Mouse (Mus musculus) layer of hippocampus, adult 11-12 months (tissue): ENCODE measurements around the gene Myo1d.

ENCODE experiments used
- DNase-seq: peaks from one replicate; pipeline ENCODE4 v3.0.0; 2022; ENCODE audit warnings: low spot score

Gene Myo1d

GRCm38 (mm10) chr11:80781535-80781934, 1.7 kb upstream of the Myo1d start:
- DNase-seq: no peak

GRCm38 (mm10) chr11:80778916-80779526, 804 bp downstream of the Myo1d start:
- DNase-seq: no peak

- DNase-seq: no peak
Observed at GRCm38 (mm10) chr11:80778157-80778556, 1.7 kb downstream of the Myo1d start.

- DNase-seq: no peak
Observed at GRCm38 (mm10) chr11:80777708-80778107, 2.1 kb downstream of the Myo1d start.

GRCm38 (mm10) chr11:80775535-80775934, 4.3 kb downstream of the Myo1d start:
- DNase-seq: no peak

- no peak for DNase-seq
Observed at GRCm38 (mm10) chr11:80772595-80773210, 7.1 kb downstream of the Myo1d start.

GRCm38 (mm10) chr11:80771596-80772250, 8.1 kb downstream of the Myo1d start:
- no peak for DNase-seq

GRCm38 (mm10) chr11:80771186-80771585, 8.6 kb downstream of the Myo1d start:
- no peak for DNase-seq

GRCm38 (mm10) chr11:80767320-80767617, 12.6 kb downstream of the Myo1d start:
- no peak for DNase-seq

- DNase-seq: no peak
Observed at GRCm38 (mm10) chr11:80766472-80767319, 13.1 kb downstream of the Myo1d start.

GRCm38 (mm10) chr11:80766068-80766467, 13.8 kb downstream of the Myo1d start:
- DNase-seq: no peak

- DNase-seq: no peak
Observed at GRCm38 (mm10) chr11:80762066-80762465, 17.8 kb downstream of the Myo1d start.

- DNase-seq: no peak
Observed at GRCm38 (mm10) chr11:80761285-80761974, 18.4 kb downstream of the Myo1d start.

- DNase-seq: no peak
Observed at GRCm38 (mm10) chr11:80759023-80759422, 20.8 kb downstream of the Myo1d start.

- no peak for DNase-seq
Observed at GRCm38 (mm10) chr11:80754201-80754600, 25.6 kb downstream of the Myo1d start.

- no peak for DNase-seq
Observed at GRCm38 (mm10) chr11:80751168-80751567, 28.7 kb downstream of the Myo1d start.

- DNase-seq: no peak
Observed at GRCm38 (mm10) chr11:80749187-80749586, 30.6 kb downstream of the Myo1d start.

- DNase-seq: no peak
Observed at GRCm38 (mm10) chr11:80745426-80745825, 34.4 kb downstream of the Myo1d start.

- DNase-seq: no peak
Observed at GRCm38 (mm10) chr11:80743823-80744410, 35.9 kb downstream of the Myo1d start.

- DNase-seq: no peak
Observed at GRCm38 (mm10) chr11:80742462-80742861, 37.4 kb downstream of the Myo1d start.

GRCm38 (mm10) chr11:80734771-80735170, 45.1 kb downstream of the Myo1d start:
- no peak for DNase-seq

- DNase-seq: peak; percentile 13
Observed at GRCm38 (mm10) chr11:80724701-80725100, 55.1 kb downstream of the Myo1d start.
